Mouse (Mus musculus) myocyte (in vitro differentiated cells): ENCODE data around the gene Sec24d. TPM values are rescaled to one million over a fixed set of nuclear protein-coding genes. Genes with fewer than 3 reads are reported as not detected.

Experiments used
- H3K27me3 ChIP-seq: one replicate; pipeline ENCODE4 v1.6.1; 2011; ENCODE audit not compliant: control insufficient read depth, insufficient read depth, insufficient read length
- H3K36me3 ChIP-seq: one replicate; pipeline ENCODE4 v1.6.1; 2011; ENCODE audit not compliant: control insufficient read depth, insufficient read depth
- H3K4me2 ChIP-seq: one replicate; pipeline ENCODE4 v1.6.1; 2011; ENCODE audit warnings: low read depth, control low read depth
- H3K4me3 ChIP-seq: one replicate; pipeline ENCODE4 v1.5.1; 2011; ENCODE audit warnings: mild to moderate bottlenecking, control low read depth, moderate library complexity
- H3K79me2 ChIP-seq: one replicate; pipeline ENCODE4 v1.6.1; 2011; ENCODE audit not compliant: control insufficient read depth, insufficient read depth
- H3ac ChIP-seq: one replicate; pipeline ENCODE4 v1.6.1; 2011; ENCODE audit not compliant: control insufficient read depth, insufficient read length
- CEBPB ChIP-seq: IDR thresholded peaks from 2 replicates; pipeline ENCODE4 v1.6.1; 2011; ENCODE audit warnings: mild to moderate bottlenecking, moderate library complexity; ENCODE audit not compliant: poor library complexity, insufficient read depth, severe bottlenecking
- E2F4 ChIP-seq: IDR thresholded peaks from one replicate; pipeline ENCODE4 v1.6.1; 2011; ENCODE audit warnings: mild to moderate bottlenecking, control low read depth, moderate library complexity; ENCODE audit not compliant: insufficient read depth
- MAX ChIP-seq: IDR thresholded peaks from one replicate; pipeline ENCODE4 v1.6.1; 2011; ENCODE audit warnings: low read depth, mild to moderate bottlenecking, control low read depth
- MYOD1 ChIP-seq, 3 experiments: IDR thresholded peaks; one replicate each; pipeline ENCODE4 v1.6.1; 2011; ENCODE audit warnings: control low read depth in 2 of 3, low read depth in 2 of 3, mild to moderate bottlenecking in 2 of 3, moderate library complexity in 1 of 3; ENCODE audit not compliant: insufficient read length in 2 of 3, control insufficient read depth in 1 of 3
- MYOG ChIP-seq, 3 experiments: IDR thresholded peaks; one replicate each; pipeline ENCODE4 v1.6.1; 2011; ENCODE audit warnings: control low read depth in 2 of 3, low read depth in 2 of 3, mild to moderate bottlenecking in 2 of 3; ENCODE audit not compliant: insufficient read length in 2 of 3, control insufficient read depth in 1 of 3, insufficient read depth in 1 of 3
- POLR2A ChIP-seq: IDR thresholded peaks from one replicate; pipeline ENCODE4 v1.6.1; 2011; ENCODE audit warnings: low read depth, mild to moderate bottlenecking, control low read depth, moderate library complexity; ENCODE audit not compliant: insufficient read length
- POLR2AphosphoS2 ChIP-seq: IDR thresholded peaks from one replicate; pipeline ENCODE4 v1.6.1; 2011; ENCODE audit warnings: low read depth, control low read depth; ENCODE audit not compliant: insufficient read length
- REST ChIP-seq: IDR thresholded peaks from one replicate; pipeline ENCODE4 v1.6.1; 2011; ENCODE audit warnings: mild to moderate bottlenecking, control low read depth, moderate library complexity; ENCODE audit not compliant: insufficient read depth, insufficient read length
- SRF ChIP-seq: IDR thresholded peaks from one replicate; pipeline ENCODE4 v1.6.1; 2011; ENCODE audit warnings: low read depth; ENCODE audit not compliant: control insufficient read depth, insufficient read length
- TCF12 ChIP-seq: IDR thresholded peaks from one replicate; pipeline ENCODE4 v1.6.1; 2011; ENCODE audit warnings: mild to moderate bottlenecking, control low read depth; ENCODE audit not compliant: poor library complexity, insufficient read depth, severe bottlenecking
- TCF3 ChIP-seq: IDR thresholded peaks from one replicate; pipeline ENCODE4 v1.6.1; 2011; ENCODE audit warnings: low read depth, control low read depth; ENCODE audit not compliant: insufficient read length
- USF1 ChIP-seq: IDR thresholded peaks from one replicate; pipeline ENCODE4 v1.6.1; 2011; ENCODE audit warnings: low read depth, mild to moderate bottlenecking, control low read depth, moderate library complexity
- polyA plus RNA-seq: library from polyadenylated mRNA; unstranded; fragments of >200 nt; fragmentation: generic; extraction: Trizol; gene quantifications from one replicate; pipeline ENCODE4 v1.2.1, GENCODE M21; 2012; ENCODE audit warnings: missing spikeins

Sec24d gene
- polyA plus RNA-seq, 1 experiment = 36.8 TPM

DNA sequence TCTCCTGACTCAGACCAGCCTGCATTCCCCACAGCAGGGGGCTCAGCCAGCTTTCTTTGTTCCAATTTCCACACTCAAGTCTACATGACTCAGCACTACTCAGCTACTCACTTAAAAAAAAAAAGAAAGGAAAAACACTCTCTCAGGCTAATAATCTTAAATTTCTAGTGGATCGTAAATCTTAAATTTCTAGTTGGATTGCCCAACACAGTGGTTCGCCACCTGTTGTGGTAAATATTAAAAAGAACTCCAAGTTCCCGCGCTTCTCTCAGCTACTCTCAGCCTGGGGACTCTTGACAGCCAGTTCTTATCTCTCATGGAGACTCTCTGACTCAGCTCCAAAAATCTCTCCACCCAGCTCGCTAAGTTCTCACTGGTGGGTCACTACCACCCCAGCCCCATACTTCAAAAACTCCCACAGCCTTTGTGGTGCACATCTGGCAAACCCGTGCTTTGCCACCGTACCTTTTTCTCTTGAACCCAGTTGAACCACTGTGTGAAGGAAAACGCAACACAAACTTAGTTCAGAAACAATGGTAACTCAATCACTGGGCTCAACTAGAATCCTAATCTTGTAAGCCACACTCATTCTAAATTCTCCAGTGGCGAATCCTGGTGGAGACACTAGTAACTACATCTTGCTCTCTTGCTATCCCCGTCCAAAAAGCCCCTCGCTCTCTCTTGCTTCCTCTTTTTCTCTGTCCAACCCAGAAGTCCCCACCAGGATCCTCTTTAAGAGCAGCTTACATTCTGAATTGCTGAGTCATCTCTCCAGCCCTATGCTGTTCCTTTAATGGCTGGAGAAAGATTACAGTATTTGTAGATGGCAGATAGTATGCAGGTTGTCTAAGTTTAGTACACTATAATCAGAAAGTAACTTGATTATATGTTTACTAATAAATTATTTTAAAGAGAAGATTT lies 10.8 kb upstream of the Sec24d start:
- Histone ChIP-seq H3K36me3 (no peaks in the 10 kb centered on the region), H3K79me2 (no peaks in the 10 kb centered on the region), H3ac (no peak overlapping the region), H3K4me2 (peak overlapping the region; percentile 65), H3K4me3 (peak overlapping the region; percentile 16), H3K27me3 (no peaks in the 10 kb centered on the region)
- TF ChIP-seq E2F4 = no peak
- no peak for TF ChIP-seq MYOG (IDR thresholded peaks at IDR 0.05; ENCODE audit: control insufficient read depth in 1 of 3, insufficient read depth in 1 of 3, insufficient read length in 2 of 3, low read depth in 2 of 3)
- TF ChIP-seq USF1 = no peak
- no peak for TF ChIP-seq MAX
- TF ChIP-seq POLR2A = no peak
- no peak for TF ChIP-seq SRF
- TF ChIP-seq REST = no peak
- TF ChIP-seq CEBPB = no peak
- TF ChIP-seq MYOD1 (IDR thresholded peaks at IDR 0.05; ENCODE audit: control insufficient read depth in 1 of 3, insufficient read length in 2 of 3, low read depth in 2 of 3) = no peak
- no peak for TF ChIP-seq POLR2AphosphoS2
- TF ChIP-seq TCF12 = no peak
- no peak for TF ChIP-seq TCF3

DNA sequence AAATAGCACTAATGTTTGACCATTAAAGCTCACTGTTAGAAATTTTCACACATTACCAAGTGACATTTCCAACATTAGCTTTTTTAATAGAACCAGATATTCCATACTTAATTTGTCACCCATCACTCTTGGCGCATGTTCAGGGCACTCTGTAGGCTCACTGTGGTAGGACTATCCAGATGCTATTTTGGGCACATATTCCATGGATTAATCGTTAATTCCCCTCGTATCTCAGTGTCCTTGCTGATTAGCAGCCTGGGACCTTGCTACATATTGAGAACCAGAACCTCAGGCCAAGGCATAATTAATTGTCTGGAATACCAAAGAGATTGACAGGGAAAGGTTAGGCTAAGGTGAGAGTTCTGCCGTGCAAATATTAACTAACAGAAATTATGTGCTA lies 8.5 kb upstream of the Sec24d start:
- Histone ChIP-seq H3K27me3 (no peaks in the 10 kb centered on the region), H3ac (no peak overlapping the region), H3K36me3 (no peaks in the 10 kb centered on the region), H3K4me2 (no peak overlapping the region), H3K4me3 (no peak overlapping the region), H3K79me2 (no peaks in the 10 kb centered on the region)
- TF ChIP-seq MAX (no peak), POLR2A (no peak), USF1 (no peak), REST (no peak), MYOD1 (IDR thresholded peaks at IDR 0.05; ENCODE audit: control insufficient read depth in 1 of 3, insufficient read length in 2 of 3, low read depth in 2 of 3) (no peak), CEBPB (no peak), MYOG (IDR thresholded peaks at IDR 0.05; ENCODE audit: control insufficient read depth in 1 of 3, insufficient read depth in 1 of 3, insufficient read length in 2 of 3, low read depth in 2 of 3) (no peak), TCF12 (no peak), TCF3 (no peak), POLR2AphosphoS2 (no peak)

DNA sequence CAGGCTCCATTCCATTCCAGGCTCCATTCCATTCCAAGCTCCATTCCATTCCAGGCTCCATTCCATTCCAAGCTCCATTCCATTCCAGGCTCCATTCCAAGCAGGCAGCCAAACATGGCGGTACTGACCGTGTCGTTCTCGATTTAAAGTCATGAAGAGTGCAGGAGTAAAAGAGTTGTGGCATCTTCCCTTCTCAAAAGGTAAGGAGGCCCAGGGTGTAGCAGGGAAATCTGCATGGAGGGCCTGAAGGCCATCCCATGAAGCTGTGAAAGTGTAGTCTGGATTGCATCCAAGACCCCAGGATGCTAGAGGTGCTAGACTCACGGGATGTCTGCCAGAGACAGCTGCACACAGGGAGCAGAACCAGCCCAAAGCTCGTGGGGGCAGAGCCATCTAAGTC lies 2.5 kb upstream of the Sec24d start:
- Histone ChIP-seq H3K79me2 (peaks cover 18% of the 10 kb centered on the region), H3ac (no peak overlapping the region), H3K36me3 (peaks cover 3% of the 10 kb centered on the region), H3K4me3 (no peak overlapping the region), H3K27me3 (no peaks in the 10 kb centered on the region), H3K4me2 (no peak overlapping the region)
- TF ChIP-seq REST = no peak
- no peak for TF ChIP-seq CEBPB

DNA sequence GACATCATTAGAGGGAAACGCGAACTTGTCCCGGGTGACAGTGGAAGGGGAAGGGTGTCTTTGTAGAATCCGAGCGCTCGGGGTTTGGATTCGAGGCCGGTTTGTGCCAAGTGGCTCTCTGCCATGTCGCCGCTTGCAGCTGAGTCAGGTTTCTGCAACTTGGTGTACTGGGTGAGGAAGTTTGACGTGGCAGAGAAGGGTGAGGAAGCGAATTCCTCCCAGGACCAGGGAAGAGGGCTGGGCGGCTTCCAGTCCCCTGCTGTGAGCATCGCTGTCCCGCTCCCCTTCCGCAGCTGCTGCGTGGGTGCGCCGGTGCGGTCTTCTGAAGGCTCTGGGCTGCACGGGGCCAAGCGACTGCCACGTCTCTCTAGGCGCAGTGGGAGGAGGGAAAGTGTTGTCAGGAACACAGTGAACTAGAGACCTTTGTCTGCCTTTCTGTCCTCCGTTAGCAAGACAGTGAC lies 516 bp downstream of the Sec24d start:
- peak overlapping the region; percentile 47 for H3ac ChIP-seq
- peaks cover 49% of the 10 kb centered on the region for H3K79me2 ChIP-seq
- TF ChIP-seq POLR2AphosphoS2 = no peak
- no peak for TF ChIP-seq REST
- no peak for TF ChIP-seq TCF3
- TF ChIP-seq E2F4 = no peak
- TF ChIP-seq POLR2A = peak; percentile 54
- H3K4me2 ChIP-seq = peak overlapping the region; percentile 78
- H3K27me3 ChIP-seq = no peaks in the 10 kb centered on the region
- H3K4me3 ChIP-seq = peak overlapping the region; percentile 94
- peaks cover 24% of the 10 kb centered on the region for H3K36me3 ChIP-seq

DNA sequence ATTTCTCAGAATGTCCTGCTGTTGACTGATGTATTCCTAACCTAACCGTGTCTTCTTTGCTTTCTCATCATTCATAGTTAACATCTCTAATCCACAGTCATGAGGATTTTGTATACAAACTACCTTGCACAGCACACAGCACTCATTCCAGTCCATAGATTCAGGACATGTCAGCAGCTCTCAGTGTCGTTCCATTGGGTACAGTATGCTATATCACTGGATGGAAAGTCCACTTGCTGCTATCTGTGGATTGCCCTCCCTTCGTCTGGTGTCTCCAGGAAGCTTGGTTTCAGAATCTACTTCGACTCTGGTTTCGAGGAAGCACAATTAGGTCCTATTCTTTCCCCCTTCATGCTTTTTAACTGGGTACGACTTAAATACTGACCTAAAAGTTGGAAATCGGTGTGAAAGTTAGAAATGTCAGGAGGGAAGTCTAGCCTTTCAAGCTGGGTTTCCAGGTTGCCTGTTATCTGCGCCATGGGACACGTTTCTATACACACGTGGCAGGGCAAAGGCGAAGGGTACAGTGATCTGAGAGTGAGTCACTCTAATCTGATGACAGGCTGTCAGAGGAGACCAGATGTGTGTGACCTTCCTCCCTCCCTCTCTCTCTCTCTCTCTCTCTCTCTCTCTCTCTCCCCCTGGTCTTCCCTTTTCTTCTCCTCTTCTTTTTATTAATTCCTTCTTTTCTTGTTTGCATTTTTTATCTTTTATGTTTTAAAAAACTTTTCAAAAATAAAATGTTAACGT lies 15.8 kb downstream of the Sec24d start:
- peaks cover 23% of the 10 kb centered on the region for H3K36me3 ChIP-seq
- peaks cover 30% of the 10 kb centered on the region for H3K79me2 ChIP-seq
- no peaks in the 10 kb centered on the region for H3K27me3 ChIP-seq
- no peak overlapping the region for H3K4me2 ChIP-seq
- TF ChIP-seq USF1 = no peak
- no peak for TF ChIP-seq TCF12
- TF ChIP-seq SRF = no peak
- no peak for TF ChIP-seq POLR2A
- TF ChIP-seq TCF3 = no peak
- no peak for TF ChIP-seq E2F4
- TF ChIP-seq MYOG (IDR thresholded peaks at IDR 0.05; ENCODE audit: control insufficient read depth in 1 of 3, insufficient read depth in 1 of 3, insufficient read length in 2 of 3, low read depth in 2 of 3) = no peak
- no peak for TF ChIP-seq POLR2AphosphoS2
- TF ChIP-seq CEBPB = no peak
- TF ChIP-seq REST = no peak
- TF ChIP-seq MYOD1 (IDR thresholded peaks at IDR 0.05; ENCODE audit: control insufficient read depth in 1 of 3, insufficient read length in 2 of 3, low read depth in 2 of 3) = no peak
- no peak for TF ChIP-seq MAX
- no peak overlapping the region for H3ac ChIP-seq
- no peak overlapping the region for H3K4me3 ChIP-seq
